Mouse (Mus musculus): Measurements from ENCODE around the gene Olfr316. TPM values are rescaled to one million over a fixed set of nuclear protein-coding genes. Genes with fewer than 3 reads are reported as not detected.

Olfr316 gene
- polyA plus RNA-seq, 1 experiment from 2014 or later, result not detected

DNA sequence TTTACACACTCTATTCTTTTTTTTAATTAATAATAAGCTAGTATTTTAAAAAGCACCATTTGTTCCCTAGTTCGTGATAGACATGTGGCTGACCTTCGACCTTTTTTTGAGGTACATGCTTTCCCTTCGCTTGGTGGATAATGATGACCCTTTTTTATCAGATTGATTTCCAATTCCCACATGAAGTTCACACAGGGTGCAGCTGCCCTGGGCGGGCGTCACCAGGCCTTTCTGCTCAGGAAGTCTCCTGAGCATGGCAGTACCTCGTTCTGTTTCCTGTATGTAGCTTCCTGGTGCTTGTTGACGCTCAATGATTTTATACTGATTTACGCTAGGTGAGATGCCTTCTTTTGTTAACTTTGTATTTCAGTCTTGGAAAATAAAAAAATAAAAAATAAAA lies 35.8 kb downstream of the Olfr316 start:
- Histone ChIP-seq H3K27ac (no peak overlapping the region), H3K4me1 (no peaks in the 10 kb centered on the region), H3K36me3 (no peaks in the 10 kb centered on the region), H3K27me3 (ENCODE audit: low read depth, poor library complexity, severe bottlenecking) (no peaks in the 10 kb centered on the region), H3K4me3 (no peak overlapping the region), H3K9me3 (replicated peaks) (no peaks in the 10 kb centered on the region)
- no peak for DNase-seq (ENCODE audit: low spot score)
- 85% methylated on average over 8 of the region's 8 CpGs for WGBS

DNA sequence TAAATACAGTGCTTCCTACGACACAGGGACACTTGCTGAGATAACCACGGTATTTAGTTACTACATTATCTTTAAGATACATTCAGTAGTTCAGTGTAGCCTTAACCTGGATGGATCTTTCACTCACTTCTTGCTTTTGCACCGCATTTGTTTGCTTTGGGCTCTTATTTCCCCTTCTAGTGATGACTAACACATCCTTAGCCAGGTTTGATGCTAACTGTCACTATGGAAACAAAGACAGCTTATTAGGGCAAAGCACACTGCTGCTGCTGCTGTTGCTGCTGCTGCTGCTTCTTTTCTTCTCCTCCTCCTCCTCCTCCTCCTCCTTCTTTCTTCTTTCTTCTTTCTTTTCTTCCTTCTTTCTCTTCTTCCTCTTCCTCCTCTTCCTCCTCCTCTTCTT lies 37.0 kb downstream of the Olfr316 start:
- Histone ChIP-seq H3K36me3 (no peaks in the 10 kb centered on the region), H3K4me1 (no peaks in the 10 kb centered on the region), H3K27ac (no peak overlapping the region), H3K27me3 (ENCODE audit: low read depth, poor library complexity, severe bottlenecking) (no peaks in the 10 kb centered on the region), H3K9me3 (replicated peaks) (no peaks in the 10 kb centered on the region), H3K4me3 (no peak overlapping the region)
- 45% methylated on average over 3 of the region's 3 CpGs for whole genome bisulfite sequencing
- no peak for DNase-seq (ENCODE audit: low spot score)

DNA sequence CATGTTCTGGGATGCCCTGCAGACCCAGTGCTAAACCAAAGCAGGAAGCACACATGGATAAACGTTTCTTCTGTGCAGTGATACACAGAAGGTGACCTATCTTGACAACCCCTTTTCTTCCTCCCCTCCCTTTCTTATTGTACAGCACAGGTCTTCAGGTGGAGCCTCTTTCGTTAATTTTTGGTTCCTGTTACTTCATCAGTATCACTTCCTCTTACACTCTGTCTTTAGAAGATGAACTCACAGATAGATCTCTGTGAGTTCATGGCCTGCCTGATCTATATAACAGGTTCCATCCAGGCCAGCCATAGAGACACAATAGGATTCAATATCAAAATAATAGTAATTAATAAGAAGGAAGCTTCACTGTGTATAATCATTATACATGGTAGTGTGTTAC lies 37.5 kb downstream of the Olfr316 start:
- no peaks in the 10 kb centered on the region for H3K27me3 ChIP-seq (ENCODE audit: low read depth, poor library complexity, severe bottlenecking)
- H3K36me3 ChIP-seq, result no peaks in the 10 kb centered on the region
- H3K4me1 ChIP-seq, result no peaks in the 10 kb centered on the region
- no peak for DNase-seq (ENCODE audit: low spot score)
- no peaks in the 10 kb centered on the region for H3K9me3 ChIP-seq (replicated peaks)
- WGBS, result 66% methylated on average over 2 of the region's 2 CpGs
- no peak overlapping the region for H3K4me3 ChIP-seq
- no peak overlapping the region for H3K27ac ChIP-seq

DNA sequence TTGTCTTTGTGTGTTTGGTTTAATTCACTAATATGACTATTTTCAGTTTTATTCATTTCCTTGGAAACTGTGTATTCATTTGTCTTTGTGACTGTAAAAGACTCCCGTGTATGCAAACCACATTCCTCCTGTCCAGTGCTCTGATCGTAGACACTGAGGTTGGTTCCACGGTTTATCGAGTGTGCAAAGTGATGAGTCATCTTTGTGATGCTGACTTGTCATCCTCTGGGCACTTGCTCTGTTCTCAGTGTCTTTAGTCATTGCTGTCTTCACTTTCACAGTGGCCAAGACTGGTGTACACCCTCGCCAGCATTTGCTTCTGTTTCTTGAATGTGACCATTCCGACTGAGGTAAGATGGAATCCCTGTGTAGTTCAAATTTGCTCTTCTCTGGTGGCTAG lies 38.1 kb downstream of the Olfr316 start:
- DNase-seq (ENCODE audit: low spot score), result no peak
- H3K27ac ChIP-seq, result no peak overlapping the region
- no peak overlapping the region for H3K4me3 ChIP-seq
- H3K27me3 ChIP-seq (ENCODE audit: low read depth, poor library complexity, severe bottlenecking), result no peaks in the 10 kb centered on the region
- no peaks in the 10 kb centered on the region for H3K4me1 ChIP-seq
- no peaks in the 10 kb centered on the region for H3K36me3 ChIP-seq
- no peaks in the 10 kb centered on the region for H3K9me3 ChIP-seq (replicated peaks)
- 90% methylated on average over 6 of the region's 6 CpGs for WGBS

DNA sequence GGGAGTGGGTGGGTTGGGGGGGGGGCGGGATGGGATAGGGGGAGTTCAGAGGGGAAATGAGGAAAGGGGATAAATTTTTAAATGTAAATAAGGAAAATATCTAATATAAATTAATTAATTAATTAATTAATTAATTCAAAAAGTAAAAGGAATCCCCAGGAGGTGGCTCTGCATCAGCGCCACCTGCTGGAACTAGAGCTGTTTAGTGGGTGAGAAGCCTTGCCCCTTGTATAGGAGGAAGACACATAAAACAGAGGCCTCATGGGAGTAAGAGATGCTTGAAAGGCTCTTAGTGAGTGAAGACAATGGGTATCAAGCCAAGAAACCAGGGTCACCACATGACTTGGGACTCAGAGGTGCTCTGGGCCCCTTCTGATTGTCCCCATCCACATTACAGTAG lies 43.3 kb downstream of the Olfr316 start:
- Histone ChIP-seq H3K4me1 (no peaks in the 10 kb centered on the region), H3K27ac (no peak overlapping the region), H3K36me3 (no peaks in the 10 kb centered on the region), H3K4me3 (no peak overlapping the region), H3K9me3 (replicated peaks) (no peaks in the 10 kb centered on the region), H3K27me3 (ENCODE audit: low read depth, poor library complexity, severe bottlenecking) (no peaks in the 10 kb centered on the region)
- WGBS, result 70% methylated on average over 2 of the region's 2 CpGs
- no peak for DNase-seq (ENCODE audit: low spot score)

DNA sequence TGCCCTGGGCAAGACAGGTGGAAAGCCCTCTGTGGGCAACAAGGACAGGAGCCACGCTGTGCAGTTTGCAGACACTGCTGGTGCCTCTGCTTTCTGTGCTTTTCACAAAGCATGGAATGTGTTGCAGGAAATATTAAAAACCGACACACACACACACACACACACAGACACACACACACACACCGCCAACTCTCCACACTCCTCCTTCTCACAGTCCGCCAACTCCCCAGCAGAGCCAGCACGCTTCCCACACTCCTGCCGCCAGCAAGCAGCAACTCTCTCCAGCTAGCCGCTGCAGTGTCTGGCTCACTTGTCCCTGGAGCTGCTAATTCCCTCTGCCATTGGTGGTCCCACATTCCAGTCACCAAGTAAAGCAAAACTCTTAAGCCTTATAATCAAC lies 44.3 kb downstream of the Olfr316 start:
- no peak overlapping the region for H3K27ac ChIP-seq
- no peaks in the 10 kb centered on the region for H3K27me3 ChIP-seq (ENCODE audit: low read depth, poor library complexity, severe bottlenecking)
- H3K36me3 ChIP-seq, result no peaks in the 10 kb centered on the region
- peaks cover 3% of the 10 kb centered on the region for H3K4me1 ChIP-seq
- H3K9me3 ChIP-seq (replicated peaks), result no peaks in the 10 kb centered on the region
- WGBS, result 75% methylated on average over 7 of the region's 7 CpGs
- DNase-seq (ENCODE audit: low spot score), result no peak
- H3K4me3 ChIP-seq, result no peak overlapping the region

DNA sequence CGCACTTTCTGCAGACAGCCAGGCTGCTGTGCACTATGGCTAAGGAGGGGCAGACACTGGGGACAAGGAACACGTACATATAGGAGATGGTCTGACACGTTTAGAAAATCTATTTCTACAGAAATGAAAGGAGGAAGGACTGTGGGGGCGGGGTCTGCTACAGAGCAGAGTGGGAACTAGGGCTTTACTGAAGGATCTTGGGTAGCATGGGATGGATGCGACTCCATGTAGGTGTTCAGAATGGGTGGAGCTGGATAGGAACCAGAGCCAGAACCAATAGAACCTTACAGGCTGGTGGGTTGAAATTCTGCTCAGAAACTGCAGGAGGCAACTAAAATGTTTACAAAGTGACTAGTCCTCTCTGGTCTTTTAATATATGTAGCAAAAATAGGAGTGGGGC lies 47.2 kb downstream of the Olfr316 start:
- Histone ChIP-seq H3K27me3 (ENCODE audit: low read depth, poor library complexity, severe bottlenecking) (no peaks in the 10 kb centered on the region), H3K27ac (no peak overlapping the region), H3K9me3 (replicated peaks) (no peaks in the 10 kb centered on the region), H3K36me3 (no peaks in the 10 kb centered on the region), H3K4me3 (no peak overlapping the region), H3K4me1 (peaks cover 7% of the 10 kb centered on the region)
- no peak for DNase-seq (ENCODE audit: low spot score)
- 82% methylated on average over 5 of the region's 5 CpGs for WGBS

DNA sequence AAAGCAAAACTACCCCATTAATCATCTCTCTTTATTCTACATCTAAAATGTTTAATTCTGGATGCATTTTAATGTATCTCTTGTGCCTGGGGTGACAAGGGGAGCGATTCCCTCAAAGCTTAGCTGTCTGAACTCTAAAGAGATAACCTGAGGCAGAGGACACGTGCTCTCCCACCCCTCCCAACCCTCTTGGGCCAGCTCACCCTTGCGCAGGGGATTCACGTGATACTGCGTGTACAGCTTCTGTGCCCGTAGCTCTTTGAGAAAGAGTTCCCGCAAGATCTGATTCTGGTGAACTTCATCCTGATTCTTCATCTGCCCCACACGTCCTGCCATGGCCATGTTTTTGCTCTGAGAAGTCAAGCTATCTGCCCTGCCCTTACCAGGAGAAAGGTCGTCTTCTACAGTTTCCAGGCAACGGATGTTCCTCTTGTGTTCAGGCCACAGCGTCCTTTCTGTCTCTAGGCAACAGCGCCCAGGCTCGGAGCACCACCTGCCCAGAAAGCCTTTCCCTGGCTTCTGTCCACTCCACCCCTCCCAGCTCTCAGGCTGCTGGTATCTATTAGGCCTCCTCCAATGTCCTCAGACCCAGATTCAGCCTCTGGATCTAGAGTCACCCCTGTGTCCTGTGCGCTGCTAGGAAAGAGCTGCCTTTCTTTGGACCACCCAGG lies 49.2 kb downstream of the Olfr316 start, which contains the start of gene Fam183b:
Gene Fam183b (minus strand): TSS at position 403 of the 671 bp plus-strand sequence.
- no peaks in the 10 kb centered on the region for H3K36me3 ChIP-seq
- peaks cover 7% of the 10 kb centered on the region for H3K4me1 ChIP-seq
- 44% methylated on average over 14 of the region's 14 CpGs for WGBS
- H3K9me3 ChIP-seq (replicated peaks), result no peaks in the 10 kb centered on the region
- H3K4me3 ChIP-seq, result no peak within 1 kb of the TSS
- no peak for DNase-seq (ENCODE audit: low spot score)
- no peaks in the 10 kb centered on the region for H3K27me3 ChIP-seq (ENCODE audit: low read depth, poor library complexity, severe bottlenecking)
- H3K27ac ChIP-seq, result no peak within 1 kb of the TSS

DNA sequence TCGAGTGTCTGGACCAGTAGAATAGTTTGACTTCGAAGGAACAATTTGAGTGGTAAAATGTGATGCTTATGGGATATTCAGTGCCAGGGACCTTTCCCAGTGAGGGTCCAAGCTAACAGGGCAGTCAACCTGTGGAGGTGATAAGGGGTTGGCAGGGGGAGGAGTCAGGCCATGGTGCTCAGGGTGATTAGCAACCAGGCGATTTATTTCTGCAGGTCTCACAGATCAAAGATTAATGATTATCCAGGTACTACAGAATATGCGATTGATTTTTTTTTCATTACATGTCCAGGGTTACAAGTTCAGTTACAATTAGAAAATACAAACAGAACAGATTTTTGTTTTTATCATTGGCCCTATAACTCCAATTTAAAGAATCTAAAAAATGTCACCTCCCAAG lies 51.3 kb downstream of the Olfr316 start:
- 66% methylated on average over 4 of the region's 4 CpGs for WGBS
- no peak overlapping the region for H3K27ac ChIP-seq
- H3K9me3 ChIP-seq (replicated peaks), result no peaks in the 10 kb centered on the region
- H3K27me3 ChIP-seq (ENCODE audit: low read depth, poor library complexity, severe bottlenecking), result no peaks in the 10 kb centered on the region
- H3K4me1 ChIP-seq, result peaks cover 7% of the 10 kb centered on the region
- no peak for DNase-seq (ENCODE audit: low spot score)
- H3K4me3 ChIP-seq, result no peak overlapping the region
- no peaks in the 10 kb centered on the region for H3K36me3 ChIP-seq

DNA sequence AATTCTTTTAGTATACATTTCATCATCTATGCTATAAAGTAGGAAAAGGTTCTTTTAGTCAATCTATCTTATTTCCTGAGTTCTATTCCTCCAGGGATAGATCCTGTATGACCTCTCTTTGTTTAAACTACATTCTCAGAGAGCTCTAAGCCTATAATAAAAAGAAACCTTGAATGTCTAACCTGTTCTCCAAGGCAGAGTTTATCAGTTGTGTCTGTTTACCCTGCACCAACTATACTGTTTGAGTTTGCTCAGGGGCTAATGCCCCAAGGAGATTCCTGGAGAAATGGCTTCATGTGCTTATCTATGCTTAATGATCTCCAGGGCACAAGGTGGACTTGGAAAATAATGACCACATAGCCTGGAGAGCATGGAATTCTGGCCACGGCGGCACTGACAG lies 51.9 kb downstream of the Olfr316 start:
- DNase-seq (ENCODE audit: low spot score), result no peak
- H3K36me3 ChIP-seq, result no peaks in the 10 kb centered on the region
- no peaks in the 10 kb centered on the region for H3K27me3 ChIP-seq (ENCODE audit: low read depth, poor library complexity, severe bottlenecking)
- H3K27ac ChIP-seq, result no peak overlapping the region
- H3K9me3 ChIP-seq (replicated peaks), result no peaks in the 10 kb centered on the region
- no peak overlapping the region for H3K4me3 ChIP-seq
- H3K4me1 ChIP-seq, result peaks cover 7% of the 10 kb centered on the region
- 83% methylated on average over 2 of the region's 2 CpGs for WGBS

Other genes starting within 250 kb of the Olfr316 start
- not detected in 2 replicates for gene Olfr330, start 217.9 kb upstream of the Olfr316 start, polyA plus RNA-seq (2016; fragmentation: Nextera tagmentation; extraction: Ambion mirVana)
- not detected in 2 replicates for gene Olfr329-ps, start 206.3 kb upstream of the Olfr316 start, polyA plus RNA-seq (2016; fragmentation: Nextera tagmentation; extraction: Ambion mirVana)
- gene Olfr328, start 197.1 kb upstream of the Olfr316 start, polyA plus RNA-seq (2016; fragmentation: Nextera tagmentation; extraction: Ambion mirVana), result 0.05 TPM in 1 of 2 replicates, not detected in the other
- not detected in 2 replicates for gene Olfr224, start 182.2 kb upstream of the Olfr316 start, polyA plus RNA-seq (2016; fragmentation: Nextera tagmentation; extraction: Ambion mirVana)
- not detected in 2 replicates for gene Olfr325, start 175.0 kb upstream of the Olfr316 start, polyA plus RNA-seq (2016; fragmentation: Nextera tagmentation; extraction: Ambion mirVana)
- gene Olfr324, start 157.6 kb upstream of the Olfr316 start, polyA plus RNA-seq (2016; fragmentation: Nextera tagmentation; extraction: Ambion mirVana), result not detected in 2 replicates
- not detected in 2 replicates for gene 2210407C18Rik, start 136.7 kb upstream of the Olfr316 start, polyA plus RNA-seq (2016; fragmentation: Nextera tagmentation; extraction: Ambion mirVana)
- not detected in 2 replicates for gene Olfr323, start 122.2 kb upstream of the Olfr316 start, polyA plus RNA-seq (2016; fragmentation: Nextera tagmentation; extraction: Ambion mirVana)
- gene Trim58, start 112.3 kb upstream of the Olfr316 start, polyA plus RNA-seq (2016; fragmentation: Nextera tagmentation; extraction: Ambion mirVana), result 0.29 and 0.30 TPM in 2 replicates
- not detected in 2 replicates for gene Olfr322, start 94.0 kb upstream of the Olfr316 start, polyA plus RNA-seq (2016; fragmentation: Nextera tagmentation; extraction: Ambion mirVana)
- not detected in 2 replicates for gene Olfr320, start 71.6 kb upstream of the Olfr316 start, polyA plus RNA-seq (2016; fragmentation: Nextera tagmentation; extraction: Ambion mirVana)
- gene Olfr319, start 53.6 kb upstream of the Olfr316 start, polyA plus RNA-seq (2016; fragmentation: Nextera tagmentation; extraction: Ambion mirVana), result not detected in 2 replicates
- not detected in 2 replicates for gene Olfr318, start 28.7 kb upstream of the Olfr316 start, polyA plus RNA-seq (2016; fragmentation: Nextera tagmentation; extraction: Ambion mirVana)
- gene Olfr317, start 13.5 kb upstream of the Olfr316 start, polyA plus RNA-seq (2016; fragmentation: Nextera tagmentation; extraction: Ambion mirVana), result not detected in 2 replicates
- not detected in 2 replicates for gene Olfr315, start 20.5 kb downstream of the Olfr316 start, polyA plus RNA-seq (2016; fragmentation: Nextera tagmentation; extraction: Ambion mirVana)
- not detected in 2 replicates for gene Olfr314, start 30.2 kb downstream of the Olfr316 start, polyA plus RNA-seq (2016; fragmentation: Nextera tagmentation; extraction: Ambion mirVana)
- not detected in 2 replicates for gene Fam183b, start 49.2 kb downstream of the Olfr316 start, polyA plus RNA-seq (2016; fragmentation: Nextera tagmentation; extraction: Ambion mirVana)
- gene Olfr313, start 62.3 kb downstream of the Olfr316 start, polyA plus RNA-seq (2016; fragmentation: Nextera tagmentation; extraction: Ambion mirVana), result not detected in 2 replicates
- not detected in 2 replicates for gene Olfr312, start 76.5 kb downstream of the Olfr316 start, polyA plus RNA-seq (2016; fragmentation: Nextera tagmentation; extraction: Ambion mirVana)
- not detected in 2 replicates for gene Olfr311, start 86.5 kb downstream of the Olfr316 start, polyA plus RNA-seq (2016; fragmentation: Nextera tagmentation; extraction: Ambion mirVana)
- 7.8 and 11.0 TPM in 2 replicates for gene Gm12258, start 94.4 kb downstream of the Olfr316 start, polyA plus RNA-seq (2016; fragmentation: Nextera tagmentation; extraction: Ambion mirVana)
- gene 2810021J22Rik, start 114.5 kb downstream of the Olfr316 start, polyA plus RNA-seq (2016; fragmentation: Nextera tagmentation; extraction: Ambion mirVana), result 8.6 and 10.9 TPM in 2 replicates
- 5.7 and 6.9 TPM in 2 replicates for gene Zfp39, start 151.5 kb downstream of the Olfr316 start, polyA plus RNA-seq (2016; fragmentation: Nextera tagmentation; extraction: Ambion mirVana)
- gene Btnl10, start 165.2 kb downstream of the Olfr316 start, polyA plus RNA-seq (2016; fragmentation: Nextera tagmentation; extraction: Ambion mirVana), result 0.05 TPM in 1 of 2 replicates, not detected in the other
- 222 and 238 TPM in 2 replicates for gene Rnf187, start 186.2 kb downstream of the Olfr316 start, polyA plus RNA-seq (2016; fragmentation: Nextera tagmentation; extraction: Ambion mirVana)
- 3.2 and 4.5 TPM in 2 replicates for gene Hist3h2ba, start 196.2 kb downstream of the Olfr316 start, polyA plus RNA-seq (2016; fragmentation: Nextera tagmentation; extraction: Ambion mirVana)
- 8.4 and 11.3 TPM in 2 replicates for gene Hist3h2a, start 202.0 kb downstream of the Olfr316 start, polyA plus RNA-seq (2016; fragmentation: Nextera tagmentation; extraction: Ambion mirVana)
- 0.31 and 0.35 TPM in 2 replicates for gene Trim17, start 202.0 kb downstream of the Olfr316 start, polyA plus RNA-seq (2016; fragmentation: Nextera tagmentation; extraction: Ambion mirVana)
- gene Trim11, start 225.4 kb downstream of the Olfr316 start, polyA plus RNA-seq (2016; fragmentation: Nextera tagmentation; extraction: Ambion mirVana), result 17.8 and 20.7 TPM in 2 replicates

Measured in limb, embryonic 10.5 days (tissue).